Mouse (Mus musculus) liver, postnatal 0 days (tissue): ENCODE measurements at regions not wholly inside any gene's neighbourhood (a gene's known extent, or its start where the extent isn't known, plus 50 kb on each side); places are given as distances from the start of the nearest gene placed in this dataset.

ENCODE experiments used
- CTCF ChIP-seq: sonication (generic); IDR thresholded peaks from 2 replicates; pipeline ENCODE4 v1.5.1; 2016; ENCODE audit warnings: antibody characterized with exemption, low read depth
- EP300 ChIP-seq: IDR thresholded peaks from 2 replicates; pipeline ENCODE4 v1.6.1; 2016; ENCODE audit warnings: antibody characterized with exemption, low read depth, mild to moderate bottlenecking

DNA sequence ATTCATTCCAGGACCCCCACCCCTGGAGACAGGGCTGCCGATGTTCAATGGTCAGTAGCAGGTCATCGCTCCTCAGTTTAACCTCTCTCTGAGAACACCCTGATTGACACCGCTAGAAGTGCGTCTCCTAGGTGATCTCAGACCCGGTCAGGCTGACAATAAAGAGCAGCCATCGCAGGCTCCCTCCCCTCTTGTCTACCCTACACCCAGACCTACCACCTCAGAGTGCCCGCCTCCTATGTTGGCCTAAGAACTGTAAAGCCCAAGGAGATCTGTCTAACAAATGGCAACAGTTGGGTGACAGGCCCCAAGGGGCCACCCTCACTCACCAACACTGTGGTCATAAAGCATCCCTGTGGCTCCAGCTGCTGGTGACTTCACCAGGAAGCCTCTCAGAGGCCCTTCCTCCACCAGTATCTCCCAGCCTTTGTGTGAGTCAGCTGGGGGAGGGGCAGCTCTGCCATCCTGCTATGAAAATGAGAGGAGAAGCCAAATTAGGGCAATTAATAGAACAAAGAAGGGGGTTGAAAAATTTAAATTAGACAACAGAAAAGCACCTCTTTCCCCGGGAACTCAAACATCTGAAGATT lies 178.8 kb downstream of the Cbln4 start:
- TF ChIP-seq CTCF (no peak), EP300 (no peak)
